Mouse (Mus musculus) heart, adult 18-20 months (tissue): ENCODE measurements at regions not wholly inside any gene's neighbourhood (a gene's known extent, or its start where the extent isn't known, plus 50 kb on each side); places are given as distances from the start of the nearest gene placed in this dataset.
"Not testable (repeated sequence)": the region's sequence is repeated elsewhere in the genome, so short reads cannot be mapped to it uniquely, and the experiment has no call there.

Experiments
- DNase-seq, 2 experiments: peaks; one replicate each; pipeline ENCODE4 v3.0.0; 2021 to 2022; ENCODE audit warnings: mixed read lengths in 1 of 2

DNA sequence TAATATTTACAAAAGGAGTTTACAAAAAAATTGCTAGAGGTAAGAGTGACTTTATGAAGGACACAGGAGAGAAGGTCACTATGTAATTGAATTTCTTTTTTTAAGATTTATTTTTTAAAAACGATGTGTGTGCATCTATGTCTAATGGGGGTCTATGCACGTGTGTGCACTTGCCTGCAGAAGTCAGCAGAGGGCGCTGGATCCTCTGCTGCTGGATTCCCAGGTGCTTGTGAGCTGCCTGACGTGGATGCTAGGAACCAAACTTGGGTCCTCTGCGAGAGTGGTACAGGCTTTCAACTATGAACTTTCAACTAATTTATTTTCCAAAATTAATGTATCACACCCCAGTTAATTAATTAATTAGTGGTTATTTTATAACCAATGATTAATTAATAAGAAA is 85.0 kb downstream of the Glrx3 start:
- DNase-seq: no peak

- no peak for DNase-seq
These were observed 96.1 kb downstream of the Glrx3 start for GRCm38 (mm10) chr7:137533476-137533875.

GRCm38 (mm10) chr7:137549991-137550390 is 112.6 kb downstream of the Glrx3 start:
- DNase-seq: peak; percentile 35 to 48

DNA sequence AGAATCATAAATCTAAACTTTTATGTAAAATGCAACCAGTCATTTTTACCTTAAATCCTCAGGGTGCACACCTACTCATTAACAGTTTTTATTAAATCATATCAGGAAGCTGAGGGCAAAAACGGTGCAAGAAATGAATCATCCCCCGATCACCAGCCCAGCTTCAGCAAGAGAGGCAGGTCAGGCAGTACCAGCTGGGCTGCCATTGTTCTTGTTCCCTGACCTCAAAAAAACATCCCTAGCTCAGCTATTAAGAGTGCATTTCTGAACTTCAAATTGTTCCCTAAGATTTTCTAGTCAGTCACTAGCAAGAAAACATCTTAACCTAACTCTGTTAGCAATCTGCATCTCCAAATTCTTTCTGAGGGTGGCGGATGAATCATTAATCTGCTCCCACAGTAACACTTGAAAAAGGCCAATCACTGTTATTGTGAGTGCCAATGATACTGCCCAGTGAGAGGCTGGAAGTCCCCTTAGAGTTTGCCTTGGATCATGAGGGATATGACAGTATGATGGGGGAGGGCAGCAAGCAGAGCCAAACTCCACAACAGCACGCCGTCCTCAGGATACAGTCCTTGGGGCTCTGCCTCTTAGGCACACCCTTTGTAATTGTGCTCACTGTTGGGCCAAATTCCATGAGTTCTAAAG is 115.3 kb downstream of the Glrx3 start:
- no peak for DNase-seq

DNA sequence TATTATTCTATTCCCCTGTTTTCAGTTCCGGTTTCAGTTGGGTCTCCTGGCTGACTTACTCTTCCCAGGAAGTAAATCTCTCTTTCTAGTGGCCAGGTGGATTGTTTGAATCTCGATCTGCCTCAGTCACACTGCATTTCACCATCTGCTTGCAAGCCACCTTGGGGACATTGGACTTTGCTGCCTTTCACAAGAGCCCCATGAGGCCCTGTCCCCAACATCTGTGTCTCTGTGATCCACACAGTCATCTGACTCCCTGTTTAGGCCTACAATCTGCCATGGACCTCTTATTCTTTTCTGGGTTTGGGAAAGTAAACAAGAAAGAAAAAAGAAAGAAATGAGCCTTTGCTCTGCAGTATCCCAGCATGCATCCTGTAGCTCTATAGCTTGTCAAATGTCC is 118.1 kb downstream of the Glrx3 start:
- no peak for DNase-seq

GRCm38 (mm10) chr7:137557439-137557838 is 120.0 kb downstream of the Glrx3 start:
- no peak for DNase-seq

- DNase-seq: no peak
These were observed 121.5 kb downstream of the Glrx3 start for GRCm38 (mm10) chr7:137558871-137559270.

DNA sequence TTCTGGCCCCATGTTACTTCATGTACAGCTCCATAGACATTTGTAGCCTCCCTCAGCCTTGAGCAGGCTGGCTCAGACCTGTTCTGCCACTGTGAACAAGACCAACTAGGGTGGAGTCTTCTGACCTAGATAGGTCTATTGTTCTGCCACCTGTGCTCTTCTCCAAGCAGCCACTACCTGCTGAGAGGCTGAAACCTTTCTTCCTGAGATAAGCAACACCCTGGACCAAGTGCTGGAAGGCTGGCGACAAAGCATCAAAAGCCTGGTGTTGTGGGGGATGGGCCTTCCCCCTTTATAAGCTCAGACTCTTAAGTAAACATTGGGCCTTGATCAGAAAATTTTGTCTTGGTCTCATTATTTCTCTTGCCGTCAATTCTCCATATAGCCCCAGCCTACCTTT is 132.8 kb downstream of the Glrx3 start:
- DNase-seq: no peak

DNA sequence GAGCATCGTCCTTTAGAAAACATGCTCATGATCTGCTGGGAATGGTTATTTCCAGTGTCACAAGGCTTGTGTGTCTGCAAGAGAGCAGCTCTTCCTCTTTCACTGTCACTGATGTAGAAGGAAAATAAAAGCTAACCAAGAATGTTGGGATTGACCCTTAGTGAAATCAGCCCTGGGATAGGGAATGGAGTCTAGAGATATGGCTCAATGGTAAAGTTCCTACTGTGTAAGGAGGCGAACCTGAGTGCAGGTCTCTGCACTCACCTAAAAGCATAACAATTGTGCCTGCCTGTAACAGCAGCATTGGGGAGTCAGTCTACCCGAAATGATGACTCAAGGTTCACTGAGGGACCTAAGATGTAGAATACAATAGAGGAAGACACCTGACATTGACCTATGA is 138.1 kb downstream of the Glrx3 start:
- DNase-seq: no peak

DNA sequence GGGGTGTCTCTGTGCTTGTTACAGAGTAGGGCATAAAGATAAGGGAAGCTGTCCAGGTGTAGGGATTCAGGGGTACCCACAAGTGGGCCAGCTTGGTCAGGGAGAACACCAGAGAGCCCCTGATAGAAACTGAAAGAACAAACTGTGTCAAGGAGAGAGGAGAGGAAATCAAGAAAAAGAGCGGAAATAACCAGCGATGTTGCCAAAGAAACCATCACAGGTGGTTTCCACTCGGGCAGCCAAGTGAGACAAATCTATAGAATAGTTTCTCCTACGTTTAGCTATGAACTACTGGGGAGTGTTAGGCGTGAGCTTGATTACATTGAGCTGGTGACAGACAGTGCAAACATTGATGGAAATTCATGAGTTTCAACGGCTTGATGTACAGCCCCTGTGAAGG is 138.8 kb downstream of the Glrx3 start:
- peak in 1 of 2 experiments; percentile 21 for DNase-seq

GRCm38 (mm10) chr7:137583556-137583955 is 146.1 kb downstream of the Glrx3 start:
- DNase-seq: no peak

DNA sequence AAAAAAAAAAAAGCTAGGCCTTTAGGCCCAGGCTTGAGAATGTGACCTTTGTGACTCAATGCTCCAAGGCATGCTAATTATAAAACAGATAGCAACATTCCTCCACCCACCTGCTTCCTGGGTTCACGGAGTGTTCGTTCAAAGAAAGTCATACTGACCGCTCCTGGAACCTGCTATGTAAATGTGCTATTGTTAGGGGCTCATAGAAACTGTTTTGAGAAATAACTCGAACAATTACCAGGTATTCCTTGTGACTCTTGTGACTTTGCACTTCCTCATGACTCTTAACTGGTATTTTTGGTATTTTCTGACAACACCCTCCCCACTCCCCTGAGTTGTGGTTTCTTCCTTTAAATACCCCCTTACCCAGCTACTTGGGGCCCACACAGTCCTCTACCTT is 147.5 kb downstream of the Glrx3 start:
- not testable (repeated sequence) for DNase-seq

DNA sequence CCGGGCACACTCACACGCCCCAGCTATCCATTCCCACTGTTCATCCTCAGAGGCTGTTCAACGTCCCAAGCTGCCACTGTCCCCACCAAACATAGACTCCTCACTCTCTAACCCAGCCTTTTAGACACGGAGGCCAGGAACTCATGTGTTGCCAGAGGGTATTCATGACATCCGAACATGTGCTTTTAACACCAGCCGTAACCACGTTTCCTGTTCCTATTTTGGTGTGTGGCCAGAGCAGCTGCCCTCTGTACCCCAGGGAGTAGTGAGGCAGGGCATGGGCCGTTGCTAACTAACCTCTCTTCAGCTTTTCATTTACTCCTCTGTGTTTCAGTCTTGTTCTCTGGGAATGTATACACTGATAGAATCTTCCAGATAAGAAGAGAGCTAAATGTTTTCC is 156.2 kb downstream of the Glrx3 start:
- DNase-seq: peak in 1 of 2 experiments; percentile 32

DNA sequence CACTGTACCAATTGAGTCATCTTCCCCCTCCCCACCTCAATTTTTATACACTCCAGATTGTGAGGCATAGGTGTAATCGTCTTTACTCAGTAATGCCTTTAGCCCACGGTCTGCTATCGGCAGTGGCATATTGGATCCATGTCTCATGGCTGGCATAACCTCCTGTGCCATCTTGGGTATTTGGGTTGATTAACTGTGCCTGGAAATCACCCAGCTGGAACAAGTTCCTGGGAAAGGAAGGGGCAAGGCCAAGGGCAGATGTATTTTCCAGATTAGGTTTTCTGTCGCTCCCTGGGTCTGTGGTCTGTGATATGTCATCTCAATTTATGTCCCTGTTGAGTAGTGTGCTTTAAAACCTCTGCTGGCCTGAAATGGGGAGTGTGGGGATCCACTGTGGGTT is 158.2 kb downstream of the Glrx3 start:
- no peak for DNase-seq

DNA sequence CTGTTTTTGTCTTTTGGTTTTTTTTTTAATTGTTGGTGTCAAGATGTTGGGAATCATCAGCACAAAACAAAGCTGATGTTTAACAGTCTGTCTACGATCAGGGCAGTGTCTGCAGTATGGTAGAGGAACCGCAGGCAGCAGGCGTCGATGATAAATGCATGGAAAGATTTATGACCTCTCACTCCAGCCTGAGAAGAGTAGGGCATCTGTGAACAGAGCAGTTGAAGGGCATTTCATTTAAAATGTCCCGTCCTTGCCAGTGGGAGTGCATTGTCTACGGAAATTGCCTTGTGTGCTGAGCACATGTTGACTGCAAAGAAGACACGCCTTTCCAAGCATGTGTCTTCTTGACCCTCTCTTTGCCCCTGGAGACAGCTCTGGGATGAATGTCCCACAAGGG is 158.7 kb downstream of the Glrx3 start:
- DNase-seq: no peak

DNA sequence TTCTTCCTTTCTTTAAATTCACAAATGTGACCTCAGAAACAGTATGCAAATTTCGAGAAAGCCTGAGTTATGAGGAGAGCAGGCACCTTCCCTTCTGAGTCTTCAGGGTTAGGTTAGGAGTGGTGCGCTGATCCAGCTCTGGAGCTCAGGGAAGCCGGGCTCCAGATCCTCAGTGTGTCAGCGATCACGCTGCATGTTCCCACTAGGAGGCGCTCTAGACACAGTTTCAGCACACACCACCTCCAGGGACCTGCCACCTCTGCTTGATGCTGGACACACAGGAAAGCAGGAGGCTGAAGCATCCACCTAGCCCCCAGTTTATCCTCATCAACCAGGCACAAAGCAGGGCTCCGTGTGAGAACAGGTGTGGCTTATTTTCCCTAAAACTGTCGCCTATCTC is 165.6 kb downstream of the Glrx3 start:
- peak; percentile 47 to 75 for DNase-seq

GRCm38 (mm10) chr7:137609752-137610151 is 172.3 kb downstream of the Glrx3 start:
- peak; percentile 7 to 15 for DNase-seq

DNA sequence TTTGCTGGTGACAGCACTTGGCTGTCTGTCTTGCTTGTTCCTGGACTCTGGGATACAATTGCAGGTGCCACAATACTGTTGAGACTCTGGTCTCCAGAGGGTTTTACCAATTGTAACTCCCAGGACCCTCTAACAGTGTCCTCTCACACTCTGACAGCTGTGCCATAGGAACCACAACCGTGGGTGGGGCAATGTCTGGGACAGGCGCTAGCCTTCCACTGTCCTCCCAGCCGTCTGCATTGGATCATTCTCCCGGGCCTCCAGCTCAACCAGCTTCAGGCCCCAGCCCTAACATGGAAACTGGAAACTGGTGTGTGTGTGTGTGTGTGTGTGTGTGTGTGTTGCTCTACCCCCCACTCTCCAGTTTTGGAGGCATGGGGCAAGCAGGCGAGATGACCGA is 173.9 kb downstream of the Glrx3 start:
- no peak for DNase-seq

- DNase-seq: peak in 1 of 2 experiments; percentile 21
These were observed 174.6 kb downstream of the Glrx3 start for GRCm38 (mm10) chr7:137611891-137612522.

- DNase-seq: no peak
These were observed 181.2 kb downstream of the Glrx3 start for GRCm38 (mm10) chr7:137618406-137619133.

DNA sequence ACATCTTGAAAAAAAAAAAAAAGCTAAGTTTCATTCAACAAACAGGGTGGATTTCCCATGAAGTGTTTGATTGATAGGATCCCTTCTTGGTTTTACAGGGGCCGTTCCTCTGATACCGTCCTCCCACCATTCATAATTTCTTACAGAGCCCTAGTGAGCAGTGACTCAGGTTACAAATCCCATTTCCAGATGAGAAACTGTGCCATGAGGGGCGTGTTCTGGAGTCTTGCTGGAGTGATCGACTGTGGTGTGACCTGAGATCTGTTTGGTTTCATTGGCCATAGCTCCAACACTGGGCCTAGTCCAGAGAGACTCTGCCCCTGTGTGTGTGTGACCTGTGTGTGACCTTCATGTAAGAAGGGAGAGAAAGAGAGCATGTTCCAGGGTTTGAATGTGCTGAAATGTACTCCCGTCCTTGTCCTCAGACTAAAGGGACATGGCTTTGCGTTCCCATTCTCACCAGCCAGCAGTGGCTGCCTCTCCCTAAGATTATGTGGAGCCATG is 181.9 kb downstream of the Glrx3 start:
- no peak for DNase-seq

DNA sequence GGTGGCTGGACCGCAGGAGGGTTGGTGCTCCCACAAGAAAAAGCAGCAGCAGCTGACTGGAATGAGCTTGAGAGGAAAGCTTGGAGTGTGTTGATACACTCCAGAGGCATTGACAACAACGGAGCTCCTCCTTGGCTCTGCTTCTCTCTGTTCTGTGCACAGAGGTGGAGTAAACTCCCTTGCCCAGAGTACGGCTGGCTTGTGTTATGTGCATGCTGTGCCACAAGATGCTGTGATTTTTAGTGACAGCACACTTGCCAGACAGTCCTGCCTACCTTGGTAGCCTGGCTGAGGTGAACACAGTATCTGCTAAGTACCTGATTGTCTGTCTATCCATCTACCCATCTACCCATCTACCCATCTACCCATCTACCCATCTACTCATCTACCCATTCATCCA is 190.9 kb downstream of the Glrx3 start:
- no peak for DNase-seq

GRCm38 (mm10) chr7:137629540-137629939 is 192.1 kb downstream of the Glrx3 start:
- DNase-seq: no peak
